Mouse (Mus musculus) limb, embryonic 14.5 days (tissue): ENCODE measurements around the gene Alg12. TPM values are rescaled to one million over a fixed set of nuclear protein-coding genes. Genes with fewer than 3 reads are reported as not detected.
"Not testable (repeated sequence)": the region's sequence is repeated elsewhere in the genome, so short reads cannot be mapped to it uniquely, and the experiment has no call there.

Experiments
- ATAC-seq: fragments of 200-750 bp; cut with Nextera tagmentation; 2 replicates; pipeline ENCODE4 v1.8.0; 2017; ENCODE audit warnings: low read depth, moderate number of reproducible peaks, moderate TSS enrichment; ENCODE audit not compliant: low FRiP score
- DNase-seq: peaks from one replicate; pipeline ENCODE4 v3.0.0-alpha.2; 2015; ENCODE audit warnings: low spot score
- H3K27ac ChIP-seq: fragments of 300-500 bp; sonication (generic); replicated peaks from 2 replicates; pipeline ENCODE4 v1.5.1; 2014; ENCODE audit warnings: low read depth, mild to moderate bottlenecking, low read length, moderate library complexity, mixed read lengths
- H3K27me3 ChIP-seq: fragments of 300-500 bp; sonication (generic); 2 replicates; pipeline ENCODE4 v1.6.1; 2014; ENCODE audit warnings: low read length, mixed read lengths; ENCODE audit not compliant: control insufficient read depth, insufficient read depth
- H3K36me3 ChIP-seq: fragments of 300-500 bp; sonication (generic); 2 replicates; pipeline ENCODE4 v1.6.1; 2014; ENCODE audit warnings: mild to moderate bottlenecking, low read length, moderate library complexity, mixed read lengths; ENCODE audit not compliant: control insufficient read depth, insufficient read depth
- H3K4me1 ChIP-seq: fragments of 300-500 bp; sonication (generic); 2 replicates; pipeline ENCODE4 v1.6.1; 2014; ENCODE audit warnings: antibody characterized with exemption, low read length, mixed read lengths; ENCODE audit not compliant: control insufficient read depth, insufficient read depth
- H3K4me2 ChIP-seq: fragments of 300-500 bp; sonication (generic); replicated peaks from 2 replicates; pipeline ENCODE4 v1.6.1; 2014; ENCODE audit warnings: low read depth, mild to moderate bottlenecking, low read length, moderate library complexity; ENCODE audit not compliant: severe bottlenecking
- H3K4me3 ChIP-seq: fragments of 300-500 bp; sonication (generic); replicated peaks from 2 replicates; pipeline ENCODE4 v1.5.1; 2014; ENCODE audit warnings: low read length
- H3K9ac ChIP-seq: fragments of 300-500 bp; sonication (generic); 2 replicates; pipeline ENCODE4 v1.6.1; 2014; ENCODE audit warnings: mild to moderate bottlenecking, low read depth, low read length, moderate library complexity; ENCODE audit not compliant: severe bottlenecking
- H3K9me3 ChIP-seq: fragments of 300-500 bp; sonication (generic); 2 replicates; pipeline ENCODE4 v1.6.1; 2016; ENCODE audit warnings: low read length; ENCODE audit not compliant: control insufficient read depth
- POLR2A ChIP-seq: fragments of 200-500 bp; IDR thresholded peaks from 2 replicates; pipeline ENCODE4 v1.8.0; 2012; ENCODE audit warnings: inconsistent platforms, mild to moderate bottlenecking, moderate library complexity, borderline replicate concordance; ENCODE audit not compliant: insufficient read depth, insufficient read length; ENCODE audit errors: extremely low read depth
- WGBS: fragments of 180-500 bp; shearing (Covaris S2); extraction: QIAGEN DNeasy Blood & Tissue Kit; methylation state at CpG from one replicate; pipeline ENCODE4 v1.1.7; 2014; 5-methylcytosine and 5-hydroxymethylcytosine counted together
- polyA plus RNA-seq, 2 experiments: library from polyadenylated mRNA; depleted of rRNA in 1 of 2; stranded (reverse) in 1 of 2; unstranded in 1 of 2; fragments of >200 nt; fragmentation: Nextera tagmentation in 1 of 2; extraction: Ambion mirVana in 1 of 2; gene quantifications; 2 replicates each; pipeline versions ENCODE4 v1.2.1 to v1.2.3; 2012 to 2014

The Alg12 gene
- polyA plus RNA-seq, 2 experiments: 12.1 to 17.9 TPM

DNA sequence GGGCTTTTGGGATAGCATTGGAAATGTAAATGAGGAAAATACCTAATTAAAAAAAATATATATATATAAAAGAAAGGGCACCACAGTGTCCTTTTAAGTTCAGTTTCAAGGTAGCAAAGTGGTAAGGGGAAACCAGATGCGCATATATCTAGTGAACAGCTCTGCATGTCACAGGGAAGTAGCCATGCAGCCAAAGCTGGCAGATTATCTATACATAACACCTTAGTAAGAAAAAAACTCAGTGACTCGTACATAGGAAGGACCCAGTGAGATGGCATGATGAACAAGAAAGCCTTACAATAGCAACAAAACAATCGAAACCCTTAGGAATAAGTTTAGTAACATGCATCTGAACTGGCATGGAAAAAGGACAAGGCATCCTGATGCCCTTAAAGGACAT is 17.2 kb downstream of the Alg12 start:
- H3K27ac ChIP-seq: no peak overlapping the region
- no peak for TF ChIP-seq POLR2A
- no peaks in the 10 kb centered on the region for H3K9me3 ChIP-seq
- H3K4me2 ChIP-seq: no peak overlapping the region
- peaks cover 27% of the 10 kb centered on the region for H3K36me3 ChIP-seq
- H3K4me3 ChIP-seq: no peak overlapping the region
- DNase-seq (no peak), ATAC-seq (no peak)
- no peaks in the 10 kb centered on the region for H3K27me3 ChIP-seq
- no peaks in the 10 kb centered on the region for H3K4me1 ChIP-seq
- 95% methylated on average over 3 of the region's 3 CpGs for WGBS
- H3K9ac ChIP-seq: no peak overlapping the region

DNA sequence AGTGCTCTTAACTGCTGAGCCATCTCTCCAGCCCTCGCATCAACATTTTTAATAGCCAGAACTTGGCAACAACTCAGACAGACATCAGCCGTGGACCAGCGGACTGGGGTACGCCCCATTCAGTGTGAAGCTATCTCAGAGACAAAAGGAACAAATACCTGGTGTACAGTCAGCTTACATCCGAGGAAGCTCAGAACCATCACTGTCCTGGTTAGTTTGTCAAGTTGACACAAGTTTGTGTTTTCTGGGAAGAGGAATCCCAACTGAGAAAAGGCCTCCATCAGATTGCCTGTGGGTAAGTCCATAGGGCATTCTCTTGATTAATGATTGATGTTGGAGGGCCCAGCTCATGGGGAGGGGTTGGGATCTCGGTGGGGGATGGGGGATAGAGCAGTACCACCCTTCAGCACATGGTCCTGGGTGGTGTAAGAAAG is 18.2 kb downstream of the Alg12 start:
- no peaks in the 10 kb centered on the region for H3K9me3 ChIP-seq
- no peak overlapping the region for H3K27ac ChIP-seq
- H3K4me3 ChIP-seq: no peak overlapping the region
- peaks cover 21% of the 10 kb centered on the region for H3K36me3 ChIP-seq
- H3K4me1 ChIP-seq: no peaks in the 10 kb centered on the region
- WGBS: 78% methylated on average over 6 of the region's 6 CpGs
- no peaks in the 10 kb centered on the region for H3K27me3 ChIP-seq
- no peak overlapping the region for H3K4me2 ChIP-seq
- ATAC-seq: no peak
- TF ChIP-seq POLR2A: no peak
- DNase-seq: no peak
- H3K9ac ChIP-seq: no peak overlapping the region

DNA sequence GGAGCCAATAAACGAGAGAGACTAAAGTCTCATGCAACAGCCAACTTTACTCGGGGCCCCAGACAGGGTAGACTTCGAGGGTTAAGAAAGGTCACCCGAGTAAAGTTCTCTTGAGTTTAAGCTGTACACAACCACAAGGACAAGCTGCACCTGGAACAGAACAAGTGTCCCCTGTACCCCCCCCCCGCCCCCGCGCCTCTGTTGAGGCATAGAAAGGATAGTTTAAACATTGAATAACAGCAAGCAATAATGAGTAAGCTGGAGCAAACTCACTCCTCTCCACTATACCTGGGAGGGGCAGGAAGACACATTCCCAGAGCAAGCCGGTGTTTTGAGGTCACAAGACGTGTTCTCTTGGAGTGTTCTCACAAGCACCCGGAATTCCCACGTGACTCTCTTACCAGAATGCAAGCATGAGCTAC is 19.2 kb downstream of the Alg12 start:
- no peaks in the 10 kb centered on the region for H3K9me3 ChIP-seq
- DNase-seq (no peak), ATAC-seq (no peak)
- no peaks in the 10 kb centered on the region for H3K4me1 ChIP-seq
- H3K9ac ChIP-seq: no peak overlapping the region
- peaks cover 12% of the 10 kb centered on the region for H3K36me3 ChIP-seq
- no peaks in the 10 kb centered on the region for H3K27me3 ChIP-seq
- TF ChIP-seq POLR2A: no peak
- WGBS: 83% methylated on average over 11 of the region's 11 CpGs
- H3K4me3 ChIP-seq: no peak overlapping the region
- H3K4me2 ChIP-seq: no peak overlapping the region
- no peak overlapping the region for H3K27ac ChIP-seq

- ATAC-seq, H3K36me3 ChIP-seq, H3K4me3 ChIP-seq, H3K4me1 ChIP-seq, H3K4me2 ChIP-seq, DNase-seq, H3K9ac ChIP-seq, H3K27ac ChIP-seq, H3K9me3 ChIP-seq, H3K27me3 ChIP-seq: not testable (repeated sequence)
- WGBS: 82% methylated on average over 5 of the region's 5 CpGs
These were observed 24.4 kb downstream of the Alg12 start for GRCm38 (mm10) chr15:88794729-88795128.

- H3K4me3 ChIP-seq: no peak overlapping the region
- 75% methylated on average over 4 of the region's 4 CpGs for WGBS
- H3K4me1 ChIP-seq: no peaks in the 10 kb centered on the region
- no peak overlapping the region for H3K9ac ChIP-seq
- H3K4me2 ChIP-seq: no peak overlapping the region
- ATAC-seq: no peak
- no peak for TF ChIP-seq POLR2A
- no peak for DNase-seq
- H3K36me3 ChIP-seq: peaks cover 1% of the 10 kb centered on the region; the same call in 1 of the 2 replicates
- H3K9me3 ChIP-seq: no peaks in the 10 kb centered on the region
- no peaks in the 10 kb centered on the region for H3K27me3 ChIP-seq
- no peak overlapping the region for H3K27ac ChIP-seq
These were observed 26.8 kb downstream of the Alg12 start for GRCm38 (mm10) chr15:88792140-88792850.

DNA sequence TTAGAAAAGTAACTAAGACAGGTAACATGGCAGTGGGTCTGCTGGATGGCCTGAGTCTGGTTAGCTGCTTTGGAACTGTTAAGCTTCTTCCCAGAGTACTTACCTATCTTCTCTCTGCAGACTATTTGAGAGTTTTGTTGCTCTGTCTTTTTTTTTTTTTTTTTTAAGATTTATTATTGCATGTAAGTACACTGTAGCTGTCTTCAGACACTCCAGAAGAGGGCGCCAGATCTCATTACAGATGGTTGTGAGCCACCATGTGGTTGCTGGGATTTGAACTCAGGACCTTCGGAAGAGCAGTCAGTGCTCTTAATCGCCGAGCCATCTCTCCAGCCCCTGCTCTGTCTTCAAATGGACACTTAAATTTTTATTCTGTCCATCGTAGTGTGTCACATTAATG is 44.5 kb downstream of the Alg12 start:
- not testable (repeated sequence) for H3K27me3 ChIP-seq, ATAC-seq, H3K9me3 ChIP-seq, H3K27ac ChIP-seq, H3K4me2 ChIP-seq, H3K4me3 ChIP-seq, H3K4me1 ChIP-seq, H3K9ac ChIP-seq, DNase-seq
- peaks cover 40% of the 10 kb centered on the region for H3K36me3 ChIP-seq
- WGBS: 90% methylated on average over 5 of the region's 5 CpGs
